Mouse (Mus musculus) frontal cortex, postnatal 25 days (tissue): Measurements from ENCODE around the gene Ppp1r15b.

ENCODE experiments used
- DNase-seq, 2 experiments: peaks; one replicate each; pipeline ENCODE4 v3.0.0; 2022; ENCODE audit warnings: low spot score in 2 of 2

The Ppp1r15b gene

GRCm38 (mm10) chr1:133161559-133161958 lies 30.6 kb downstream of the Ppp1r15b start:
- no peak for DNase-seq

GRCm38 (mm10) chr1:133162046-133162445 lies 31.1 kb downstream of the Ppp1r15b start:
- no peak for DNase-seq

GRCm38 (mm10) chr1:133162981-133163380 lies 32.0 kb downstream of the Ppp1r15b start:
- no peak for DNase-seq

GRCm38 (mm10) chr1:133163820-133164431 lies 33.0 kb downstream of the Ppp1r15b start, which contains the start of gene Plekha6:
Gene Plekha6, plus strand, starts transcription at chr1:133164210.
- DNase-seq, result no peak

- no peak for DNase-seq
These were observed 33.7 kb downstream of the Ppp1r15b start for GRCm38 (mm10) chr1:133164591-133165011.

- no peak for DNase-seq
These were observed 34.2 kb downstream of the Ppp1r15b start for GRCm38 (mm10) chr1:133165111-133165510.

- no peak for DNase-seq
These were observed 37.5 kb downstream of the Ppp1r15b start for GRCm38 (mm10) chr1:133168318-133169060.

- no peak for DNase-seq
These were observed 39.3 kb downstream of the Ppp1r15b start for GRCm38 (mm10) chr1:133170196-133170595.

- no peak for DNase-seq
These were observed 40.4 kb downstream of the Ppp1r15b start for GRCm38 (mm10) chr1:133171357-133171756.

GRCm38 (mm10) chr1:133175150-133175549 lies 44.2 kb downstream of the Ppp1r15b start:
- DNase-seq, result no peak

GRCm38 (mm10) chr1:133177480-133178172 lies 46.7 kb downstream of the Ppp1r15b start:
- peak in 1 of 2 experiments; percentile 52 for DNase-seq

GRCm38 (mm10) chr1:133178732-133179440 lies 47.9 kb downstream of the Ppp1r15b start:
- DNase-seq, result peak in 1 of 2 experiments; percentile 40

- DNase-seq, result peak; percentile 62 to 65
These were observed 50.4 kb downstream of the Ppp1r15b start for GRCm38 (mm10) chr1:133181072-133182015.

- DNase-seq, result peak in 1 of 2 experiments; percentile 49
These were observed 51.2 kb downstream of the Ppp1r15b start for GRCm38 (mm10) chr1:133182016-133182705.

- DNase-seq, result no peak
These were observed 51.8 kb downstream of the Ppp1r15b start for GRCm38 (mm10) chr1:133182706-133183095.

- DNase-seq, result no peak
These were observed 52.4 kb downstream of the Ppp1r15b start for GRCm38 (mm10) chr1:133183141-133183925.

- no peak for DNase-seq
These were observed 57.2 kb downstream of the Ppp1r15b start for GRCm38 (mm10) chr1:133187948-133188680.

GRCm38 (mm10) chr1:133188719-133189118 lies 57.8 kb downstream of the Ppp1r15b start:
- DNase-seq, result no peak
